ENCODE assay signal across 8 mouse cellular contexts in genomic region chr19:12501370-12502347, GRCm38 (mm10). TPM values are rescaled to one million over a fixed set of nuclear protein-coding genes. Genes with fewer than 3 reads are reported as not detected.
DNase-seq lines count a peak whose midpoint lies in the region; ATAC-seq lines count a peak whose summit lies in the region.

Dtx4 (minus strand) TSS chr19:12501454.

- H3K4me3 ChIP-seq in hindbrain, embryonic 15.5 days: peak within 1 kb of the TSS; percentile 99

- under 1% methylated on average over 78 of the region's 80 CpGs for WGBS in hindbrain, embryonic 15.5 days

- H3K27me3 ChIP-seq in hindbrain, embryonic 15.5 days: no peaks in the 10 kb centered on the region

- peaks cover 37% of the 10 kb centered on the region for H3K4me1 ChIP-seq in hindbrain, embryonic 15.5 days (replicated peaks)

- ATAC-seq in hindbrain, embryonic 15.5 days (ENCODE audit: low FRiP score, low read depth): peak; percentile 93

- DNase-seq in R1 (ENCODE audit: low read depth, low spot score): peak; percentile 96
- DNase-seq in cerebellum, postnatal 25 days: peak; percentile 93 to 97
- DNase-seq in frontal cortex, postnatal 36 days (ENCODE audit: low spot score in 2 of 2): peak; percentile 92 to 96
- DNase-seq in left cerebral cortex, adult 11 months (ENCODE audit: low spot score): peak; percentile 90
- DNase-seq in lung, postnatal 4 days: peak; percentile 95 to 96
- peak; percentile 92 for DNase-seq in retina, postnatal 7 days (ENCODE audit: low read depth, low spot score)
- DNase-seq in urinary bladder, adult 2 months (ENCODE audit: low spot score): peak; percentile 92

- peak within 1 kb of the TSS; percentile 95 for H3K9ac ChIP-seq in hindbrain, embryonic 15.5 days

- H3K4me2 ChIP-seq in hindbrain, embryonic 15.5 days: peak within 1 kb of the TSS; percentile 91

- H3K36me3 ChIP-seq in hindbrain, embryonic 15.5 days: no peaks in the 10 kb centered on the region

- H3K27ac ChIP-seq in hindbrain, embryonic 15.5 days (replicated peaks): peak within 1 kb of the TSS; percentile 98

- H3K9me3 ChIP-seq in hindbrain, embryonic 15.5 days: no peaks in the 10 kb centered on the region

RNA-seq across cellular contexts. Expression of gene Dtx4, which starts in this region (rescaled TPM):
- 40.0 and 42.2 TPM in 2 replicates for polyA plus RNA-seq in hindbrain, embryonic 15.5 days (2015; fragmentation: Nextera tagmentation; extraction: Ambion mirVana)
- 12.6 and 16.8 TPM in 2 replicates for polyA plus RNA-seq in urinary bladder, adult 2 months (2012; rRNA removed)

Comparison
In these comparisons a context has a peak if more than half of its experiments do, and no peak if none do; other contexts are left out.
1. Peak in every context shown above with its lines: DNase-seq, ATAC-seq, H3K4me3 ChIP-seq and H3K27ac ChIP-seq.